Mouse (Mus musculus): ENCODE measurements around the gene Uba7. TPM values are rescaled to one million over a fixed set of nuclear protein-coding genes. Genes with fewer than 3 reads are reported as not detected.
"Not testable (repeated sequence)": the region's sequence is repeated elsewhere in the genome, so short reads cannot be mapped to it uniquely, and the experiment has no call there.

The Uba7 gene
- polyA plus RNA-seq, 1 experiment from 2014 or later, result 12.4 TPM

- WGBS, result 100% methylated on average over 2 of the region's 2 CpGs
Measured at GRCm38 (mm10) chr9:108013577-108013976, 38.3 kb downstream of the Uba7 start.

DNA sequence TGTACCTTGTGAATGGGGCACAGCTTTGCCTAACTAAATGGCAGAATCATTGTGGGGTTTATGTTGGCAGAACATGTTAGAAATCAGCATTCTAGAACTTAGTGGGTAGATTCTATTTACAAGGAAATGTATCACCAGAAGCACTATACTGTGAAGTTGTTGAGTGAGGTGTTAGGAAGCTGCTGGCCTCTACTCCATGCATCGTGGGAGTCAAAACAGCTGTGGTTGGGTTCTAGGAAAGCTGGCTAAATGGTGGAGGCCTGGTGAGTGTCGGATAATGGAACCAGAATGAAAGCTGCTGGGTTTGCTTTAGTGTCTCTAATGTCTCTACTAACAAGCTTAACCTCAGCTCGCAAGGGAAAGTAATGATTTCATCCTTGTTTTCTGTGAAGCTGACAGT lies 41.8 kb downstream of the Uba7 start:
- no peak overlapping the region for H3K9ac ChIP-seq (ENCODE audit: low read depth, low read length)
- no peak for ATAC-seq (ENCODE audit: low FRiP score)
- 89% methylated on average over 3 of the region's 3 CpGs for WGBS

More at GRCm38 (mm10) chr9:108013577-108013976, 38.3 kb downstream of the Uba7 start:
- H3K36me3 ChIP-seq (ENCODE audit: control insufficient read depth, insufficient read depth, low read length); DNase-seq (ENCODE audit: low spot score); H3K9me3 ChIP-seq (ENCODE audit: control insufficient read depth, low read length); H3K4me3 ChIP-seq (ENCODE audit: low read depth, low read length); ATAC-seq (ENCODE audit: low FRiP score); H3K9ac ChIP-seq (ENCODE audit: low read depth, low read length); H3K4me1 ChIP-seq (replicated peaks; ENCODE audit: control insufficient read depth, insufficient read depth, low read length); H3K4me2 ChIP-seq (replicated peaks; ENCODE audit: low read depth, low read length); H3K27me3 ChIP-seq (ENCODE audit: control insufficient read depth, insufficient read depth, low read length); H3K27ac ChIP-seq (ENCODE audit: low read depth, low read length): not testable (repeated sequence)

GRCm38 (mm10) chr9:108020741-108021140 lies 45.4 kb downstream of the Uba7 start:
- no peaks in the 10 kb centered on the region for H3K27me3 ChIP-seq (ENCODE audit: control insufficient read depth, insufficient read depth, low read length)
- H3K36me3 ChIP-seq (ENCODE audit: control insufficient read depth, insufficient read depth, low read length), result peaks cover 6% of the 10 kb centered on the region
- ATAC-seq (ENCODE audit: low FRiP score) (no peak), DNase-seq (ENCODE audit: low spot score) (no peak)
- H3K4me1 ChIP-seq (replicated peaks; ENCODE audit: control insufficient read depth, insufficient read depth, low read length), result no peaks in the 10 kb centered on the region
- H3K27ac ChIP-seq (ENCODE audit: low read depth, low read length), result no peak overlapping the region
- no peak overlapping the region for H3K4me3 ChIP-seq (ENCODE audit: low read depth, low read length)
- 92% methylated on average over 1 of the region's 1 CpGs for WGBS
- H3K9ac ChIP-seq (ENCODE audit: low read depth, low read length), result no peak overlapping the region
- H3K9me3 ChIP-seq (ENCODE audit: control insufficient read depth, low read length), result no peaks in the 10 kb centered on the region
- no peak overlapping the region for H3K4me2 ChIP-seq (replicated peaks; ENCODE audit: low read depth, low read length)

More for the DNA sequence above, 41.8 kb downstream of the Uba7 start:
- Histone ChIP-seq H3K27me3 (ENCODE audit: control insufficient read depth, insufficient read depth, low read length) (no peaks in the 10 kb centered on the region), H3K4me1 (replicated peaks; ENCODE audit: control insufficient read depth, insufficient read depth, low read length) (no peaks in the 10 kb centered on the region), H3K4me3 (ENCODE audit: low read depth, low read length) (no peak overlapping the region), H3K36me3 (ENCODE audit: control insufficient read depth, insufficient read depth, low read length) (no peaks in the 10 kb centered on the region), H3K9me3 (ENCODE audit: control insufficient read depth, low read length) (no peaks in the 10 kb centered on the region), H3K4me2 (replicated peaks; ENCODE audit: low read depth, low read length) (no peak overlapping the region), H3K27ac (ENCODE audit: low read depth, low read length) (no peak overlapping the region)
- DNase-seq (ENCODE audit: low spot score), result no peak

DNA sequence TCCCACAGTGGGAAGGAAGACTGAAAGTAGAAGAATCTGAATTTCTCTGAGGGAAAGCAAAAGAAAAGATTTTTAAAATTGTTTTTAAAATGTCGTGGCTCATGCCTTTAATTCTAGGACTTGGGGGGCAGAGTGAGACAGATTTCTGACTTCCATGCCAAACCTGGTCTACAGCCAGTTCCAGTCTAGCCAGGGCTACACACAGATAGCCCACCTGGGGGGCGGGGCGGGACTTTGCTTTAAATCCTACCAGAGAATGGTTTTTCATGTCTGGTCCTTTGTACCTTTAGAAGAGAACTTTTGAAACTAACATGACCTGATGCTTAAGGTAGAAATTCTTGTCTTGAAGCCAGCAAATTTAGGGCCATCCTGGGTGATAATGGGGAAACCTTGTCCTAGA lies 47.9 kb downstream of the Uba7 start:
- Histone ChIP-seq H3K36me3 (ENCODE audit: control insufficient read depth, insufficient read depth, low read length) (peaks cover 6% of the 10 kb centered on the region), H3K4me3 (ENCODE audit: low read depth, low read length) (no peak overlapping the region), H3K4me2 (replicated peaks; ENCODE audit: low read depth, low read length) (no peak overlapping the region), H3K9ac (ENCODE audit: low read depth, low read length) (no peak overlapping the region), H3K27me3 (ENCODE audit: control insufficient read depth, insufficient read depth, low read length) (no peaks in the 10 kb centered on the region), H3K9me3 (ENCODE audit: control insufficient read depth, low read length) (no peaks in the 10 kb centered on the region), H3K27ac (ENCODE audit: low read depth, low read length) (no peak overlapping the region), H3K4me1 (replicated peaks; ENCODE audit: control insufficient read depth, insufficient read depth, low read length) (no peaks in the 10 kb centered on the region)
- 94% methylated on average over 3 of the region's 3 CpGs for WGBS
- no peak for DNase-seq (ENCODE audit: low spot score)
- ATAC-seq (ENCODE audit: low FRiP score), result no peak

- Histone ChIP-seq H3K4me2 (replicated peaks; ENCODE audit: low read depth, low read length) (no peak overlapping the region), H3K9me3 (ENCODE audit: control insufficient read depth, low read length) (no peaks in the 10 kb centered on the region), H3K4me1 (replicated peaks; ENCODE audit: control insufficient read depth, insufficient read depth, low read length) (no peaks in the 10 kb centered on the region), H3K27me3 (ENCODE audit: control insufficient read depth, insufficient read depth, low read length) (no peaks in the 10 kb centered on the region), H3K9ac (ENCODE audit: low read depth, low read length) (no peak overlapping the region), H3K27ac (ENCODE audit: low read depth, low read length) (no peak overlapping the region), H3K36me3 (ENCODE audit: control insufficient read depth, insufficient read depth, low read length) (peaks cover 6% of the 10 kb centered on the region), H3K4me3 (ENCODE audit: low read depth, low read length) (no peak overlapping the region)
- DNase-seq (ENCODE audit: low spot score), result no peak
- no peak for ATAC-seq (ENCODE audit: low FRiP score)
- WGBS, result 92% methylated on average over 3 of the region's 3 CpGs
Measured at GRCm38 (mm10) chr9:108026584-108026983, 51.3 kb downstream of the Uba7 start.

GRCm38 (mm10) chr9:108027867-108028266 lies 52.6 kb downstream of the Uba7 start:
- Histone ChIP-seq H3K4me2 (replicated peaks; ENCODE audit: low read depth, low read length) (no peak overlapping the region), H3K36me3 (ENCODE audit: control insufficient read depth, insufficient read depth, low read length) (peaks cover 7% of the 10 kb centered on the region), H3K9ac (ENCODE audit: low read depth, low read length) (no peak overlapping the region), H3K27me3 (ENCODE audit: control insufficient read depth, insufficient read depth, low read length) (no peaks in the 10 kb centered on the region), H3K9me3 (ENCODE audit: control insufficient read depth, low read length) (no peaks in the 10 kb centered on the region), H3K4me1 (replicated peaks; ENCODE audit: control insufficient read depth, insufficient read depth, low read length) (no peaks in the 10 kb centered on the region), H3K27ac (ENCODE audit: low read depth, low read length) (no peak overlapping the region), H3K4me3 (ENCODE audit: low read depth, low read length) (no peak overlapping the region)
- WGBS, result 97% methylated on average over 3 of the region's 3 CpGs
- DNase-seq (ENCODE audit: low spot score) (no peak), ATAC-seq (ENCODE audit: low FRiP score) (no peak)

DNA sequence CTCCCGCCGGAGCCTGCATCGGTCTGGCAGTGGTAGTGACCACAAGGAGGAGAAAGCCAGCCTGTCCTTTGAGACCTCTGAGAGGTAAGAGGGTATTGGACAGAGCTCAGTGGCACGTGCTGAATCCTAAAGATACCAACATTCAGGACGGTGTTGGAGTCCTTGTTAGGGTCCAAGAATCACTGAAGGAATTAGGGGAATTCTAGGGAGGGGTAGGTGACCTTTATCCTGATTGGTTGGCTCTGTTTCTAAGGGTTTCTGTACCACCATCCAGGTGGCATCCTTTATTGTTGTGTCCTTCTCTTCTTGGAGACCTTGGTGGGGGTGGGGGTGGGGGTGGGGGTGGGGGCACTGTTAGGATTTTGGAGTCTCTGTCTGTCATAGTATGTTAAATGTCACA lies 56.8 kb downstream of the Uba7 start:
- no peak overlapping the region for H3K4me2 ChIP-seq (replicated peaks; ENCODE audit: low read depth, low read length)
- DNase-seq (ENCODE audit: low spot score) (no peak), ATAC-seq (ENCODE audit: low FRiP score) (no peak)
- H3K27me3 ChIP-seq (ENCODE audit: control insufficient read depth, insufficient read depth, low read length), result no peaks in the 10 kb centered on the region
- H3K4me1 ChIP-seq (replicated peaks; ENCODE audit: control insufficient read depth, insufficient read depth, low read length), result no peaks in the 10 kb centered on the region
- no peak overlapping the region for H3K9ac ChIP-seq (ENCODE audit: low read depth, low read length)
- no peak overlapping the region for H3K4me3 ChIP-seq (ENCODE audit: low read depth, low read length)
- 0 out of 2 replicates have a peak, but pooled peaks cover 5% of the 10 kb centered on the region for H3K36me3 ChIP-seq (ENCODE audit: control insufficient read depth, insufficient read depth, low read length)
- WGBS, result 93% methylated on average over 5 of the region's 5 CpGs
- H3K27ac ChIP-seq (ENCODE audit: low read depth, low read length), result no peak overlapping the region
- no peaks in the 10 kb centered on the region for H3K9me3 ChIP-seq (ENCODE audit: control insufficient read depth, low read length)

Other genes with a start within 250 kb of the Uba7 start
- 198 and 241 TPM in 2 replicates for gene Rbm5, start 204.5 kb upstream of the Uba7 start, polyA plus RNA-seq (2014; fragmentation: Nextera tagmentation; extraction: Ambion mirVana)
- gene Rbm6, start 102.3 kb upstream of the Uba7 start, polyA plus RNA-seq (2014; fragmentation: Nextera tagmentation; extraction: Ambion mirVana), result 113 and 114 TPM in 2 replicates
- 17.5 and 18.1 TPM in 2 replicates for gene Mon1a, start 87.4 kb upstream of the Uba7 start, polyA plus RNA-seq (2014; fragmentation: Nextera tagmentation; extraction: Ambion mirVana)
- gene Mst1r, start 68.6 kb upstream of the Uba7 start, polyA plus RNA-seq (2014; fragmentation: Nextera tagmentation; extraction: Ambion mirVana), result 0.31 and 0.60 TPM in 2 replicates
- gene Actl11, start 47.0 kb upstream of the Uba7 start, polyA plus RNA-seq (2014; fragmentation: Nextera tagmentation; extraction: Ambion mirVana), result not detected in 2 replicates
- 3.6 and 4.5 TPM in 2 replicates for gene Camkv, start 39.8 kb upstream of the Uba7 start, polyA plus RNA-seq (2014; fragmentation: Nextera tagmentation; extraction: Ambion mirVana)
- gene Traip, start 25.4 kb upstream of the Uba7 start, polyA plus RNA-seq (2014; fragmentation: Nextera tagmentation; extraction: Ambion mirVana), result 21.8 and 22.6 TPM in 2 replicates
- 1.8 and 1.9 TPM in 2 replicates for gene Gm20661, start 7.6 kb downstream of the Uba7 start, polyA plus RNA-seq (2014; fragmentation: Nextera tagmentation; extraction: Ambion mirVana)
- 56.4 and 61.9 TPM in 2 replicates for gene Inka1, start 10.4 kb downstream of the Uba7 start, polyA plus RNA-seq (2014; fragmentation: Nextera tagmentation; extraction: Ambion mirVana)
- 2.9 and 3.3 TPM in 2 replicates for gene Cdhr4, start 17.0 kb downstream of the Uba7 start, polyA plus RNA-seq (2014; fragmentation: Nextera tagmentation; extraction: Ambion mirVana)
- 0.10 and 0.14 TPM in 2 replicates for gene Gm20662, start 20.8 kb downstream of the Uba7 start, polyA plus RNA-seq (2014; fragmentation: Nextera tagmentation; extraction: Ambion mirVana)
- gene Ip6k1, start 27.0 kb downstream of the Uba7 start, polyA plus RNA-seq (2014; fragmentation: Nextera tagmentation; extraction: Ambion mirVana), result 27.4 and 35.5 TPM in 2 replicates
- 18.9 and 20.4 TPM in 2 replicates for gene Gmppb, start 73.7 kb downstream of the Uba7 start, polyA plus RNA-seq (2014; fragmentation: Nextera tagmentation; extraction: Ambion mirVana)
- 1.6 and 1.8 TPM in 2 replicates for gene Amigo3, start 77.7 kb downstream of the Uba7 start, polyA plus RNA-seq (2014; fragmentation: Nextera tagmentation; extraction: Ambion mirVana)
- 0.25 TPM in 2 replicates for gene Mst1, start 104.9 kb downstream of the Uba7 start, polyA plus RNA-seq (2014; fragmentation: Nextera tagmentation; extraction: Ambion mirVana)
- 24.3 and 26.5 TPM in 2 replicates for gene Rnf123, start 107.8 kb downstream of the Uba7 start, polyA plus RNA-seq (2014; fragmentation: Nextera tagmentation; extraction: Ambion mirVana)
- 54.3 and 55.3 TPM in 2 replicates for gene Apeh, start 119.1 kb downstream of the Uba7 start, polyA plus RNA-seq (2014; fragmentation: Nextera tagmentation; extraction: Ambion mirVana)
- gene Bsn, start 214.9 kb downstream of the Uba7 start, polyA plus RNA-seq (2014; fragmentation: Nextera tagmentation; extraction: Ambion mirVana), result 3.9 and 4.4 TPM in 2 replicates

Measured in hindbrain, embryonic 11.5 days (tissue).